Comparison of ENCODE assay signal across 9 mouse cellular contexts in the genomic region with DNA sequence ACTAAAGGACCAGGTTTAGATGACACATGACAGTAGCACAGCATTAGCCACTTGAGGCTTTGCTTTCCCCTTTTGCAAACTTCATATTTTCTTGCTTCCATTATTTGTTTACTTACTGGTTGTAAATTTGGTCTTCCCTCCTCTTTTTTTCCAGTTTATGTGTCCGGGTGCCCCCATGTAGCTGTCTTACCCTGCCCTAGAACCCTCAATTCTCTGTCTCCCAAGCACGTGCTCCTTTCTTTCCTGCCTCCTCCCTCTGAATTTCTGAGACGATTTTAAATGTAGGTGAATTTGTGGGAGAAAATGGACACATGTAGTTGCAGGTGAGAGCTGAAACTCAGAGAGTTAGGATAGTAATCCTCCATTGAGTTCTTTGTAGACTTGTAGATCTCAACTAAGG. TPM values are rescaled to one million over a fixed set of nuclear protein-coding genes. Genes with fewer than 3 reads are reported as not detected.
DNase-seq lines count a peak whose midpoint lies in the region; ATAC-seq lines count a peak whose summit lies in the region.
"Had no signal": no experiment of that assay in that cellular context is flagged by ENCODE, and none has a peak within 500 bp of the region (broad histone marks: within the 10 kb centered on the region; RNA-seq: fewer than 3 reads in every experiment).

No protein-coding gene starts in this region.

- no peak overlapping the region for H3K27ac ChIP-seq in neural tube, embryonic 11.5 days (ENCODE audit: low read depth, low read length)
- no peak overlapping the region for H3K27ac ChIP-seq in limb, embryonic 15.5 days
- no peak overlapping the region for H3K27ac ChIP-seq in stomach, embryonic 16.5 days (ENCODE audit: low read length)

- H3K9ac ChIP-seq in neural tube, embryonic 11.5 days (ENCODE audit: low read length), result no peak overlapping the region
- H3K9ac ChIP-seq in limb, embryonic 15.5 days, result no peak overlapping the region
- H3K9ac ChIP-seq in stomach, embryonic 16.5 days (ENCODE audit: low read length), result peak overlapping the region; percentile 80

- 62% methylated on average over 3 of the region's 3 CpGs for WGBS in neural tube, embryonic 11.5 days
- WGBS in limb, embryonic 15.5 days, result 46% methylated on average over 3 of the region's 3 CpGs
- 32% methylated on average over 3 of the region's 3 CpGs for WGBS in stomach, embryonic 16.5 days

- DNase-seq in neural tube, embryonic 11.5 days (ENCODE audit: low spot score), result no peak
- no peak for DNase-seq in neural tube, embryonic 10.5 days (ENCODE audit: extremely low spot score, low spot score)
- no peak for DNase-seq in spleen, postnatal 4 days (ENCODE audit: low spot score in 2 of 2)
- no peak for DNase-seq in testis, postnatal 10 days (ENCODE audit: low spot score)

- ATAC-seq in erythroblast, adult 5-6 weeks (replicated peaks; ENCODE audit: low FRiP score, poor library complexity, severe bottlenecking), result no peak
- ATAC-seq in neural tube, embryonic 11.5 days (ENCODE audit: insufficient read depth, low FRiP score, low TSS enrichment), result no peak
- ATAC-seq in limb, embryonic 15.5 days (ENCODE audit: insufficient number of reproducible peaks, low FRiP score, low TSS enrichment, low read depth), result no peak
- ATAC-seq in stomach, embryonic 16.5 days (ENCODE audit: insufficient read depth, low FRiP score), result no peak

- H3K4me3 ChIP-seq in erythroblast, embryonic 14.5 days (replicated peaks), result peak overlapping the region; percentile 88
- H3K4me3 ChIP-seq in neural tube, embryonic 11.5 days (ENCODE audit: low read depth, low read length), result peak overlapping the region; percentile 54
- H3K4me3 ChIP-seq in limb, embryonic 15.5 days, result peak overlapping the region; percentile 53
- peak overlapping the region; percentile 62 for H3K4me3 ChIP-seq in stomach, embryonic 16.5 days (replicated peaks; ENCODE audit: low read length)

- peak overlapping the region; percentile 46 for H3K4me2 ChIP-seq in neural tube, embryonic 11.5 days (ENCODE audit: low read depth)
- H3K4me2 ChIP-seq in limb, embryonic 15.5 days, result peak overlapping the region; percentile 42
- H3K4me2 ChIP-seq in stomach, embryonic 16.5 days (ENCODE audit: low read depth, low read length), result peak overlapping the region; percentile 53

- H3K9me3 ChIP-seq in erythroblast, embryonic 14.5 days (ENCODE audit: control insufficient read depth, low read length), result no peaks in the 10 kb centered on the region
- no peaks in the 10 kb centered on the region for H3K9me3 ChIP-seq in neural tube, embryonic 11.5 days (ENCODE audit: control insufficient read depth, low read length)
- H3K9me3 ChIP-seq in limb, embryonic 15.5 days, result no peaks in the 10 kb centered on the region
- no peaks in the 10 kb centered on the region for H3K9me3 ChIP-seq in stomach, embryonic 16.5 days (replicated peaks; ENCODE audit: control insufficient read depth, low read length)

- H3K36me3 ChIP-seq in erythroblast, embryonic 14.5 days (ENCODE audit: control insufficient read depth), result peaks cover 35% of the 10 kb centered on the region
- H3K36me3 ChIP-seq in neural tube, embryonic 11.5 days (ENCODE audit: control insufficient read depth, insufficient read depth, low read length), result no peaks in the 10 kb centered on the region
- H3K36me3 ChIP-seq in limb, embryonic 15.5 days, result no peaks in the 10 kb centered on the region
- H3K36me3 ChIP-seq in stomach, embryonic 16.5 days (ENCODE audit: control insufficient read depth, insufficient read depth, low read length), result no peaks in the 10 kb centered on the region

- H3K27me3 ChIP-seq in erythroblast, embryonic 14.5 days (ENCODE audit: control insufficient read depth), result no peaks in the 10 kb centered on the region
- H3K27me3 ChIP-seq in neural tube, embryonic 11.5 days (ENCODE audit: control insufficient read depth, insufficient read depth, low read length), result no peaks in the 10 kb centered on the region
- 0 out of 2 replicates have a peak, but pooled peaks cover 5% of the 10 kb centered on the region for H3K27me3 ChIP-seq in limb, embryonic 15.5 days
- no peaks in the 10 kb centered on the region; the same call in 1 of the 2 replicates for H3K27me3 ChIP-seq in stomach, embryonic 16.5 days (ENCODE audit: control insufficient read depth, insufficient read depth, low read length)

- peaks cover 52% of the 10 kb centered on the region for H3K4me1 ChIP-seq in erythroblast, embryonic 14.5 days (ENCODE audit: control insufficient read depth)
- no peaks in the 10 kb centered on the region for H3K4me1 ChIP-seq in neural tube, embryonic 11.5 days (ENCODE audit: control insufficient read depth, insufficient read depth, low read length)
- H3K4me1 ChIP-seq in limb, embryonic 15.5 days, result no peaks in the 10 kb centered on the region
- no peaks in the 10 kb centered on the region for H3K4me1 ChIP-seq in stomach, embryonic 16.5 days (ENCODE audit: control insufficient read depth, insufficient read depth, low read length)

RNA-seq across cellular contexts. Expression of a gene that starts 0.9 kb away (rescaled TPM):
- polyA plus RNA-seq in erythroblast, embryonic 14.5 days (2012), result 0.06 and 0.23 TPM in 2 replicates
- 29.9 and 38.6 TPM in 2 replicates for total RNA-seq in erythroblast, adult 5-6 weeks (2015; ENCODE audit: low replicate concordance)
- 34.5 and 55.8 TPM in 2 replicates for total RNA-seq in erythroblast, adult 5-6 weeks (2017; ENCODE audit: low replicate concordance)
- 15.5 and 16.7 TPM in 2 replicates for polyA plus RNA-seq in neural tube, embryonic 11.5 days (2014; fragmentation: Nextera tagmentation; extraction: Ambion mirVana)
- polyA plus RNA-seq in limb, embryonic 15.5 days (2015; fragmentation: Nextera tagmentation; extraction: Ambion mirVana), result 12.2 and 12.4 TPM in 2 replicates
- polyA plus RNA-seq in stomach, embryonic 16.5 days (2015; fragmentation: Nextera tagmentation; extraction: Ambion mirVana), result 14.9 and 15.5 TPM in 2 replicates

RNA-seq across cellular contexts. Expression of a gene that starts 16.3 kb away (rescaled TPM):
- not detected in 2 replicates for polyA plus RNA-seq in erythroblast, embryonic 14.5 days (2012)
- total RNA-seq in erythroblast, adult 5-6 weeks (2015; ENCODE audit: low replicate concordance), result not detected in 2 replicates
- total RNA-seq in erythroblast, adult 5-6 weeks (2017; ENCODE audit: low replicate concordance), result 0.77 and 3.3 TPM in 2 replicates
- not detected in 2 replicates for polyA plus RNA-seq in neural tube, embryonic 11.5 days (2014; fragmentation: Nextera tagmentation; extraction: Ambion mirVana)
- polyA plus RNA-seq in limb, embryonic 15.5 days (2015; fragmentation: Nextera tagmentation; extraction: Ambion mirVana), result 0.72 TPM in 1 of 2 replicates, not detected in the other
- 0.72 TPM in 1 of 2 replicates, not detected in the other for polyA plus RNA-seq in stomach, embryonic 16.5 days (2015; fragmentation: Nextera tagmentation; extraction: Ambion mirVana)
- polyA plus RNA-seq: brain, embryonic 14.5 days had no signal

RNA-seq across cellular contexts. Expression of a gene that starts 47.3 kb away (rescaled TPM):
- polyA plus RNA-seq in erythroblast, embryonic 14.5 days (2012), result not detected in 2 replicates
- total RNA-seq in erythroblast, adult 5-6 weeks (2015; ENCODE audit: low replicate concordance), result 6.7 and 14.8 TPM in 2 replicates
- total RNA-seq in erythroblast, adult 5-6 weeks (2017; ENCODE audit: low replicate concordance), result 3.4 and 4.6 TPM in 2 replicates
- polyA plus RNA-seq in neural tube, embryonic 11.5 days (2014; fragmentation: Nextera tagmentation; extraction: Ambion mirVana), result 1.1 and 1.2 TPM in 2 replicates
- 8.8 and 9.2 TPM in 2 replicates for polyA plus RNA-seq in limb, embryonic 15.5 days (2015; fragmentation: Nextera tagmentation; extraction: Ambion mirVana)
- polyA plus RNA-seq in stomach, embryonic 16.5 days (2015; fragmentation: Nextera tagmentation; extraction: Ambion mirVana), result 8.3 and 9.9 TPM in 2 replicates

Comparison
In these comparisons a context has a peak if more than half of its experiments do, and no peak if none do; other contexts are left out.
1. RNA of a gene that starts 0.9 kb away (polyA plus RNA-seq): 15.5 to 16.7 TPM in neural tube, embryonic 11.5 days, 14.9 to 15.5 TPM in stomach, embryonic 16.5 days and 12.2 to 12.4 TPM in limb, embryonic 15.5 days; 0.06 to 0.23 TPM in erythroblast, embryonic 14.5 days; every median in the first group is over 10 times any median in the second.
2. Peak in every context shown above with its lines, with median percentiles within 50 percentile points of each other: H3K4me3 ChIP-seq and H3K4me2 ChIP-seq.